Mouse (Mus musculus) cortical plate, adult 2 months (tissue): ENCODE measurements around the gene Hadhb.

ENCODE experiments used
- CTCF ChIP-seq: fragments of 200-500 bp; IDR thresholded peaks from 2 replicates; pipeline ENCODE4 v1.5.1; 2011; ENCODE audit warnings: mild to moderate bottlenecking, control low read depth, low read length; ENCODE audit not compliant: insufficient read depth; ENCODE audit errors: extremely low read depth
- POLR2A ChIP-seq: fragments of 200-500 bp; IDR thresholded peaks from 2 replicates; pipeline ENCODE4 v1.6.1; 2011; ENCODE audit warnings: mild to moderate bottlenecking, low read length, control low read depth; ENCODE audit not compliant: insufficient read depth; ENCODE audit errors: extremely low read depth

DNA sequence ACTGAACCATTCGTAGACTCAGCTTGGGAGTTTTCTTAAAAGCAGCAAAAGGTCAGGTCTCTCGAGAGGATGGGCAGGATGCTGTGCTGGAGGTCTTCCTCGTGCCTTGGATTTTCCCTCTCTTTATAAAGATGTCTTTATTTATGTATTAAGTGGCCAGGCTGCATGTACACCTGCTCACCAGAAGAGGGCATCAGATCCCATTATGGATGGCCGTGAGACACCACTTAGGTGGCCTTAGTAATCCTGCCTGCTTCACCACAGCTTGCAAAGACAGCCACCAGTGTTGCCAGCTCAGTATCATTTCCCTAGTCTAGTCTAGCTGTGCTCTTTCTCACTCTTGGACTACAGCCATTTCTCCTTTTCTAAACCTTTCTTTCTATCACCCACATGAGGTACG is 29.5 kb upstream of the Hadhb start:
- TF ChIP-seq POLR2A (no peak), CTCF (peak; percentile 61)
